Mouse (Mus musculus) spleen, adult 2 months (tissue): ENCODE results near the gene Gm26620.

Experiments
- CTCF ChIP-seq: fragments of 200-500 bp; IDR thresholded peaks from 2 replicates; pipeline ENCODE4 v1.5.1; 2011; ENCODE audit warnings: mild to moderate bottlenecking, inconsistent platforms; ENCODE audit not compliant: insufficient read depth, insufficient read length, insufficient replicate concordance; ENCODE audit errors: extremely low read depth
- POLR2A ChIP-seq: fragments of 200-500 bp; IDR thresholded peaks from 2 replicates; pipeline ENCODE4 v1.6.1; 2011; ENCODE audit warnings: low read depth, low read length, inconsistent platforms

DNA sequence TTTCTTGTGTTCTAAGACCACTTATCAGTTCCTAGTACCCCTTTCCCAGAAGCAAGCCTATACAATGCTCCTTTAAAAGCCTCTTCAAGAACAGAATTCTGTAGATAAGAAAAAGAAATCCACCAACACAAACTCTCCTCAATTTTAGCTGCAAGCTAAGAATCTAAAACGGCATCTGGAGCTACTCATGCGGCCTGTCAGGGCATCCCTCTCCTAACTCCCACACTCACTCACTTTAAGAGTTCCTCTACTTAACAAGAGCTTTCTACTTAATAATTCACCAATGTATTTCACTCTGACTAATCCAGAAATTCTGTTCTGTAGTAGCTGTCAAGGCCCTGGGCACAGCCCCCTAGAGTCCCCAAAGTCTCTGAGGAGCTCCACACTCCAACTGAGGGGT is 6.8 kb downstream of the Gm26620 start:
- no peak for TF ChIP-seq CTCF
- TF ChIP-seq POLR2A: no peak
